Mouse (Mus musculus): ENCODE data around the gene Olfr577.

Gene Olfr577
- long read RNA-seq, experiment 1, result 0 reads
- long read RNA-seq, experiment 2, result 0 reads

DNA sequence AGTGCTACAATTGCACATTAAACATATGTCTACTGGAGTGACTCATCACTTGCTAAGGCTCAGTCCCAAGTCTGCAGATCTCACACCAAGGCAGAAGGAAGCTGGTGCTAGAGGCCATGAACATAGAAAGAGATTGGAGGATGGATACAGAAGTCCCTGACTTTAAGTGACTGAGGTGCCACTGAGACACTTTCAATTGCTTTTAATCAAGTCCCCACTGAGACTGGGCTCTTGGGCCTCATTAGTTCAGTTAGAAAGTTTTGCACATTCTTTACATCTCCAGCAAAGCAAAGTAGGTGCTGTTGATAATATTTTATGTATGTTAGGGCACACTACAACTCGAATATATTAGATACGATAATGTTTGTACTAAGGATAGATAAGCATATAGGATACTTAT is at the start of gene Olfr577:
Olfr577 (minus strand) TSS at position 101 of the 400 bp plus-strand sequence.
- intact Hi-C loops (cut with DNase I), result no loop called here

DNA sequence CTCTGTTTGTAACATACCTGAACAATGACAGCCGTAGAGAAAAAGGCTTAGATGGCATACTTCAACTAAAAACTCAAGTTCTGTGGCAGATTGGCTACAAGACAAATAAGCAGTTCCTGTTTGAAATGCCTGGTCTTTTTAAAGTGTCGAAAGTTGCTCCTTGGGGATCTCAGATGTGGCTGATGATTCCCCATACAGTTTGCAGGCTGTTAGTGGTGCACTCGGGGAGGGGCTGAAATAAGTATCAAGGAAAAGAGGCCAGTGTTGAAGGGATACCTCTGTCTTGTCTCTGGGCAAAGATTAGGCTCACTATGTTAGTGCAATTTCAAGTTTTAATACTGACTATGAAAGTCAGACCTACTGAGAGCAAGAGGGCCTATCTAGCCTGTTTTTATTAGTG is 13.5 kb upstream of the Olfr577 start, which contains the start of gene Olfr578:
Olfr578 (minus strand) TSS at position 101 of the 400 bp plus-strand sequence.
- intact Hi-C loops (cut with DNase I), result no loop called here

DNA sequence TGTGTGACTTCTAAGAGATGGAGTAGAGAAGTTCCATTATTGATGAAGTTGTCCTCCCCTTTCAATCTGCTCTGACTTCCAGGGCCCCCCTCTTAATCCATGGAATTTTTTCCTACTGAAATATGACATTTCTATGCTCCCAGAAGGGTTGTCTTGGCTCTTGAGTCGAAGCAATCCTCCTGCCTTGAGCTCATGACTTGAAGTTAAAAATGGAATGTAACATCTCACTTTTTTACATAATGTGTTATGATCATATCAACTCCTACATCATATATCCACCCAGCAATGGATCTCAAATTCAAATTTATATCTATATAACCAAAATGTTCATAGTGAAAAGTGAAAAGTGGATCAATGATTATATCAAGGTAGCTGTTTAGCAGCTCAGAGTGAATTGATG is 1.3 kb downstream of the Olfr577 start:
- intact Hi-C loops (cut with DNase I), result no loop called here

DNA sequence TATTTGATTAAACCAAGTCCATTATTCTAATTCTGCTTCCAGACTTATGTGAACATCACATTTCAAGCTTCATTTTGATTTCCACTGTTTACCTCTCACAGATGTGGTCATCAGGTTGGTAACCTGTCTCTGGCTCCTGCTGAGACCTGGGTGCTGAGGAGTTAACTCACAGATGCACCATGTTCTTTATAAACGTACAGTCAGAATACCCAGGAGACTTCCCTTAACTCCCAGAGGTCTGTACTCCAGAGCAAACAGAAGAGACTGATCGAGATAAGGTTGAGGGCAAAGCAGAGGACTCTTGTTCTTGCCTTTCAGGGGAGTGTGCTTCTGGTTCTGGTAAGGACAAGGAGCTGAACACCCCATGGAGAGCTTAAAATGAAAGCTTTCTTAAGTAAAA is 13.4 kb downstream of the Olfr577 start, which contains the start of gene Olfr576:
Olfr576 (plus strand) TSS at position 301 of the 400 bp plus-strand sequence.
- intact Hi-C loops (cut with DNase I), result no loop called here

DNA sequence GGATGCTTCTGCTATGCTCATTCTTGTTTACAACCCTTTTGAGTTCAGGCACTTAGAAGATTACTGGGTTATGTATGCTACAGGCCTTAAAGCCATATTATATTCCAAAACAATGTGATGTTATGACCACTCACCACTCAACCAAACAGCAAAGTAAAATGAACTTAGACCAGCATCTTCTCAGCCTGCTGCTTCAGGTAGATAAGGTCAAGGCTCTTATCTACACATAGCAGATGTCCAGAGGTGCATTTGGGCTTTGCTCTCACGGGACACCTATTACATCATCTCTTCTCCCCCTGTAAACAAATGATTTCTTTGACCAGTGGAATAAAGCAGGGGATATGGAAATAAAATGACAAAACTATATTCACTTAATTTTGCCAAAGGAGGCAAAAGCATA is 17.1 kb downstream of the Olfr577 start, which contains the start of gene Olfr575:
Olfr575 (minus strand) TSS at position 183 of the 400 bp plus-strand sequence.
- intact Hi-C loops (cut with DNase I), result no loop called here

DNA sequence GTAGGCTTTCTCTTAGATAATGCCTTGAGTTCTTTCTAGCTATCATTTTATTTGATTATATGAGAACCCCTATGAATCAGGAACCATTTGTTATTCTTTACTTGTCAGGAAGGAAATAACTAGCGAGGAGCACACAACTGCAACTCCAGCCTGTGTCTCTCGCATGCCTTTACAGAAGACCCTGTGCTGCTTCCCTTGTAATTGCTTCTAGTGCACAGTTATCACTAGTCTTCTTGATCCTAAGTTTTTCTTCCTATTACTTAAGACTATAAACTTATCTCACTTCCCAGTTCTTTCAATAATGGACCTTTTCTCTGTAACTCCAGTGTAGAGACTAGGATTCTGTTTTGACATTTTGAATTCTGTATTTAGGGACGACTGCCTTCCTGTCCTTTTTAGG is 17.6 kb downstream of the Olfr577 start:
- intact Hi-C loops (cut with DNase I), result no loop called here

DNA sequence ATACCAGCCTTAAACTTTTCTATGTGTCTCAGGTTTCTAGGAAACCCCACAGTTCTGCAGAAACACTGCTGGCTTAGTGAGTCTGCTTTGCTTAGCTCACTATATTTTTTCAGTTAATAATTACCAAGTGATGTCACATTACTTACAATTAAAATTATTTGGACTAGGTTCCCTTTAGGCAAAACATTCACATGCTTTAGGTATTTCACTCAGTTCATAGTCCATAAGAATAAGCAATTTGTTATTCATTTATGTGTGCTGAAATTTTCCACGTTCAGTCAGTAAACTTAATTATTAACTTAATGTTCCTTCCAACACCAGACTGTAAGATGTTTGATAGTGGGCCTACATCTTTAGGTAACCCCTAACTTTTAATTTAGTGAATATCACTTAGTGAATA is 25.0 kb downstream of the Olfr577 start:
- intact Hi-C loops (cut with DNase I), result no loop called here

DNA sequence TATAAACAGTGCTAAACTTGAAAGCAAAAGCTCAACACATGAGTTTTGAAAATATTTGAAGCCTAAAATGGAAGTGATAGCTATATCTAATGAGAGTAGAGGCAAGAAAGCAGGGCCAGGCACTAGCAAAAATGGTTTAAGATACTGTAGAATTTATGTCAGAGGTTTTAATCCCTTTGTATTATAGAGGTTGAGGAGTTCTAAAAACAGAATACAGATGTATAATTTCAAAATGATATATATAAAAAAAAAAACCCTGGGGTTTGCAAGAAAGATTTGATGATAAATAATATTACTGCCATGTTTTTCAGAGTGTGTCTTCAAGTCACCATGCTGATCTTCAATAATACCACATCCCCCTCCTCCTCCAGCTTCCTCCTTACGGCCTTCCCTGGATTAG is 27.6 kb downstream of the Olfr577 start, which contains the start of gene Olfr574:
Olfr574 (plus strand) TSS at position 301 of the 400 bp plus-strand sequence.
- intact Hi-C loops (cut with DNase I), result no loop called here

DNA sequence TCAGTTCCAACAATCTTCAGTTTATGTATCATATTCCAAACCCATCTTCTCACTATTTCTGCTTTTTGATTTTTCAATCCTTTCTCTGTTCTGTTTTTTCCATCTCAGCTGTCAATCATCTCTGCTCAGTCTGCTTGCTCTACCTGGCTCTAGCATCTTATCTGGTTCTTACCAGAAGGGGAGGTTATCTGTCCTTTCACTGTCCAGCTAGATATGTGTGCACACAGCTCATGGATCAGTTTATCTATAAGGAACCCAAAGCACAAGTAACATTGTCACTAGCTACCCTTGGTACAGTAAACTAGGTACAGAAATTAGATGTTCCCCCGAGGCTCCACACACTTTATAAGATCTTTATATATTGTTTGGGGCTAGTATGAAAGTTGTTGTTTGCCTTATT is 32.3 kb downstream of the Olfr577 start:
- intact Hi-C loops (cut with DNase I), result no loop called here

DNA sequence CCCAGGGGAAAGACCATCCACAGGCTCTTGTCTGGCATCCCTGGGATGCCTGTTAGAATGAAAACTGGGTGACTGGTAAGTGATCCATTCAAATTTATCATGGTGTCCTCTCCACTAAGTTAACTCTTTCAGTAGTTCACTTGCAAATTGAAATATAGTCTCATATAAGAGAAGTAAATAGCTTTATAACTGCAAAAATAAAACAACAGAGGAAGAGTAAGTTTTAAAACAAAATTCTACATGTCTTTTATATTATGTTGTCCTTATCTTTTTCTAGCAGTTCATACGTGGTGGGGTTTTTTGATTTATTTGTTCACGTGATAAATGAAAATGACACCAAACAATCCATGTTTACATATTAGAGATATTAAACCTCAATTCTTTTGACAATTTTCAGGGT is 33.3 kb downstream of the Olfr577 start, which contains the start of gene Olfr573-ps1:
Olfr573-ps1 (minus strand) TSS at position 101 of the 400 bp plus-strand sequence.
- intact Hi-C loops (cut with DNase I), result no loop called here

DNA sequence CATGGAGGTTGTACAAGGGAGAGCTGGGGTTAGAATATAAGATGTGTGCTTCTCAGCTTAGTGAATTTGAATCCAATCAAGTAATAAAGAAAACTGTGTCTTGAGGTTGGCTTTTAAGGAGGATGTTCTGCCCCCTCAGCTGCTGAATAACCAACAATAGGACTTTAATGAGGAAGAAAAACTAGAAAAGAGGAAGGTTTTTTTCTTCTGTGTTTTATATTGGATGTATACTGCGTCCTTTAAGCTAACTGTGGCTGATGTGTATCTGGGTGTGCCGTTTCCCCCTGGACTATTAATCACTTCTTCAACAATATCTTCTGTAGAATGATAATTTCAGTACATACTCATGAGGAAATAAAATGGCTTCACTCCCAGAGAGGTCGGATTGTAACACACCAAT is 48.6 kb downstream of the Olfr577 start:
- intact Hi-C loops (cut with DNase I), result no loop called here

DNA sequence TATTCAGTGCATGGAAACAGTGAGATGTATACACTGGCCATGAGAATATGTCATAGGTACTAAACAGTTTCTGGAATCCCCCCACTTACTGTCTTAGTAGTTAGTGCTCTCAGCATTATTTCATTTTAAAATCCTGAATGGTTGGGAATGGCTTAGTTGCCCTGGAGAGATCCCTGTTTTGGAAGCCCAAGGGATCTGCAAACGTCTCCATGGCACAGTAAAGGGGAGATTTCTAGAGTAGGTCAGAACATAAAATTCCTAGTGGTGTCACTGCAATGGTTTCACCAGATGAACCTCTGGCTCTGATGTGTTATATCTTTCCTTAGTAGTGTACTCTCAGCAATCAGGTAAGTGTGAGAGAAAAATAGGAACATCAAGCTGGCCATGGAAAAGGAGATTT is 51.6 kb downstream of the Olfr577 start, which contains the start of gene Olfr572:
Olfr572 (plus strand) TSS at position 301 of the 400 bp plus-strand sequence.
- intact Hi-C loops (cut with DNase I), result no loop called here

Measured in adrenal gland (tissue).